Mouse (Mus musculus) forebrain, embryonic 11.5 days (tissue): ENCODE measurements at regions not wholly inside any gene's neighbourhood (a gene's known extent, or its start where the extent isn't known, plus 50 kb on each side); places are given as distances from the start of the nearest gene placed in this dataset.
A peak's percentile ranks its signal among the peaks of the same experiment; 100 is the strongest.

Source experiments
- ATAC-seq: fragments of 200-750 bp; cut with Nextera tagmentation; replicated peaks from 2 replicates; pipeline ENCODE4 v1.8.0; 2017; ENCODE audit warnings: moderate TSS enrichment; ENCODE audit not compliant: low FRiP score
- DNase-seq: peaks from one replicate; pipeline ENCODE4 v3.0.0-alpha.2; 2017; ENCODE audit warnings: low spot score
- H3K27ac ChIP-seq: fragments of 300-500 bp; sonication (generic); 2 replicates; pipeline ENCODE4 v1.5.1; 2014; ENCODE audit warnings: low read depth, low read length
- H3K27me3 ChIP-seq: fragments of 300-500 bp; sonication (generic); 2 replicates; pipeline ENCODE4 v1.6.1; 2014; ENCODE audit warnings: mild to moderate bottlenecking, low read length, mixed read lengths; ENCODE audit not compliant: control insufficient read depth, insufficient read depth
- H3K36me3 ChIP-seq: fragments of 300-500 bp; sonication (generic); 2 replicates; pipeline ENCODE4 v1.6.1; 2014; ENCODE audit warnings: mild to moderate bottlenecking, low read length, moderate library complexity, mixed read lengths; ENCODE audit not compliant: control insufficient read depth, insufficient read depth
- H3K4me1 ChIP-seq: fragments of 300-500 bp; sonication (generic); replicated peaks from 2 replicates; pipeline ENCODE4 v1.6.1; 2014; ENCODE audit warnings: low read length, mixed read lengths; ENCODE audit not compliant: control insufficient read depth, insufficient read depth
- H3K4me2 ChIP-seq: fragments of 300-500 bp; sonication (generic); 2 replicates; pipeline ENCODE4 v1.6.1; 2014; ENCODE audit warnings: low read depth, mild to moderate bottlenecking, low read length, moderate library complexity, mixed read lengths; ENCODE audit not compliant: severe bottlenecking
- H3K4me3 ChIP-seq: fragments of 300-500 bp; sonication (generic); 2 replicates; pipeline ENCODE4 v1.5.1; 2014; ENCODE audit warnings: low read depth, low read length
- H3K9ac ChIP-seq: fragments of 300-500 bp; sonication (generic); 2 replicates; pipeline ENCODE4 v1.6.1; 2014; ENCODE audit warnings: low read length
- H3K9me3 ChIP-seq: fragments of 300-500 bp; sonication (generic); 2 replicates; pipeline ENCODE4 v1.6.1; 2016; ENCODE audit warnings: low read length, mixed read lengths; ENCODE audit not compliant: control insufficient read depth
- WGBS: fragments of 180-500 bp; shearing (Covaris S2); extraction: QIAGEN DNeasy Blood & Tissue Kit; methylation state at CpG from one replicate; pipeline ENCODE4 v1.1.7; 2014; 5-methylcytosine and 5-hydroxymethylcytosine counted together

- Histone ChIP-seq H3K36me3 (no peaks in the 10 kb centered on the region), H3K27ac (no peak overlapping the region; the same call in 1 of the 2 replicates), H3K9me3 (no peaks in the 10 kb centered on the region), H3K4me1 (peaks cover 10% of the 10 kb centered on the region), H3K27me3 (no peaks in the 10 kb centered on the region), H3K4me3 (no peak overlapping the region), H3K4me2 (no peak overlapping the region), H3K9ac (peak overlapping the region; percentile 17; the same call in 1 of the 2 replicates)
- no peak for DNase-seq
- 62% methylated on average over 8 of the region's 8 CpGs for WGBS
- ATAC-seq, result no peak
Observed at GRCm38 (mm10) chr17:83982700-83983069, 134.9 kb upstream of the Haao start.

- H3K27ac ChIP-seq, result no peak overlapping the region
Observed at GRCm38 (mm10) chr17:83978858-83979470, 131.2 kb upstream of the Haao start.

GRCm38 (mm10) chr17:83977725-83978124, 130.0 kb upstream of the Haao start:
- H3K27me3 ChIP-seq, result no peaks in the 10 kb centered on the region
- no peaks in the 10 kb centered on the region for H3K9me3 ChIP-seq

More at GRCm38 (mm10) chr17:83978858-83979470, 131.2 kb upstream of the Haao start:
- Histone ChIP-seq H3K4me3 (no peak overlapping the region), H3K27me3 (no peaks in the 10 kb centered on the region), H3K4me1 (no peaks in the 10 kb centered on the region), H3K9ac (no peak overlapping the region), H3K4me2 (no peak overlapping the region), H3K36me3 (no peaks in the 10 kb centered on the region), H3K9me3 (no peaks in the 10 kb centered on the region)
- no peak for DNase-seq
- 65% methylated on average over 7 of the region's 7 CpGs for WGBS
- no peak for ATAC-seq

GRCm38 (mm10) chr17:83975813-83976212, 128.1 kb upstream of the Haao start:
- Histone ChIP-seq H3K36me3 (no peaks in the 10 kb centered on the region), H3K9ac (no peak overlapping the region), H3K4me3 (no peak overlapping the region), H3K4me2 (no peak overlapping the region), H3K27ac (no peak overlapping the region), H3K4me1 (peaks cover 2% of the 10 kb centered on the region; the same call in 1 of the 2 replicates), H3K27me3 (no peaks in the 10 kb centered on the region), H3K9me3 (no peaks in the 10 kb centered on the region)
- WGBS, result 90% methylated on average over 7 of the region's 7 CpGs
- ATAC-seq (no peak), DNase-seq (no peak)

More at GRCm38 (mm10) chr17:83977725-83978124, 130.0 kb upstream of the Haao start:
- H3K4me3 ChIP-seq, result no peak overlapping the region
- H3K9ac ChIP-seq, result no peak overlapping the region
- no peaks in the 10 kb centered on the region for H3K36me3 ChIP-seq
- H3K4me2 ChIP-seq, result no peak overlapping the region
- ATAC-seq (no peak), DNase-seq (no peak)
- H3K4me1 ChIP-seq, result no peaks in the 10 kb centered on the region
- WGBS, result 77% methylated on average over 11 of the region's 11 CpGs
- H3K27ac ChIP-seq, result no peak overlapping the region

GRCm38 (mm10) chr17:83973461-83974350, 125.9 kb upstream of the Haao start:
- Histone ChIP-seq H3K27me3 (no peaks in the 10 kb centered on the region), H3K9me3 (no peaks in the 10 kb centered on the region), H3K4me2 (no peak overlapping the region), H3K9ac (no peak overlapping the region), H3K36me3 (no peaks in the 10 kb centered on the region), H3K27ac (no peak overlapping the region), H3K4me1 (peaks cover 2% of the 10 kb centered on the region; the same call in 1 of the 2 replicates), H3K4me3 (no peak overlapping the region)
- ATAC-seq (no peak), DNase-seq (no peak)
- WGBS, result 47% methylated on average over 18 of the region's 18 CpGs

GRCm38 (mm10) chr17:83972874-83973273, 125.1 kb upstream of the Haao start:
- Histone ChIP-seq H3K9ac (no peak overlapping the region), H3K36me3 (no peaks in the 10 kb centered on the region), H3K4me2 (no peak overlapping the region), H3K27me3 (no peaks in the 10 kb centered on the region), H3K9me3 (no peaks in the 10 kb centered on the region), H3K4me1 (peaks cover 2% of the 10 kb centered on the region; the same call in 1 of the 2 replicates), H3K27ac (no peak overlapping the region), H3K4me3 (no peak overlapping the region)
- 90% methylated on average over 5 of the region's 5 CpGs for WGBS
- DNase-seq (no peak), ATAC-seq (no peak)

- ATAC-seq (peak; percentile 47), DNase-seq (no peak)
- H3K4me2 ChIP-seq, result no peak overlapping the region
- H3K36me3 ChIP-seq, result no peaks in the 10 kb centered on the region
- peaks cover 2% of the 10 kb centered on the region; the same call in 1 of the 2 replicates for H3K4me1 ChIP-seq
- no peak overlapping the region for H3K4me3 ChIP-seq
- H3K9ac ChIP-seq, result no peak overlapping the region
- no peaks in the 10 kb centered on the region for H3K9me3 ChIP-seq
- H3K27me3 ChIP-seq, result no peaks in the 10 kb centered on the region
- WGBS, result 86% methylated on average over 4 of the region's 4 CpGs
- no peak overlapping the region for H3K27ac ChIP-seq
Observed at GRCm38 (mm10) chr17:83972470-83972869, 124.7 kb upstream of the Haao start.

GRCm38 (mm10) chr17:83972026-83972425, 124.3 kb upstream of the Haao start:
- Histone ChIP-seq H3K9me3 (no peaks in the 10 kb centered on the region), H3K27ac (no peak overlapping the region), H3K4me1 (peaks cover 2% of the 10 kb centered on the region; the same call in 1 of the 2 replicates), H3K36me3 (no peaks in the 10 kb centered on the region), H3K27me3 (no peaks in the 10 kb centered on the region), H3K9ac (no peak overlapping the region), H3K4me2 (no peak overlapping the region), H3K4me3 (no peak overlapping the region)
- WGBS, result 20% methylated on average over 5 of the region's 5 CpGs
- DNase-seq, result peak; percentile 70
- ATAC-seq, result peak; percentile 85
